Mouse (Mus musculus): ENCODE data around the gene Ckmt1. TPM values are rescaled to one million over a fixed set of nuclear protein-coding genes. Genes with fewer than 3 reads are reported as not detected.
A peak's percentile ranks its signal among the peaks of the same experiment; 100 is the strongest.

Gene Ckmt1
- polyA plus RNA-seq (2015; fragmentation: Nextera tagmentation; extraction: Ambion mirVana) = 99.5 and 107 TPM in 2 replicates

GRCm38 (mm10) chr2:121357494-121357893, at the start of gene Ckmt1:
TSS of gene Ckmt1 (plus strand) at chr2:121357714.
- peaks cover 25% of the 10 kb centered on the region for H3K4me1 ChIP-seq (replicated peaks)
- WGBS = 67% methylated on average over 5 of the region's 5 CpGs
- H3K27me3 ChIP-seq = no peaks in the 10 kb centered on the region

GRCm38 (mm10) chr2:121308997-121309416, 48.5 kb upstream of the Ckmt1 start:
- Histone ChIP-seq H3K9ac (no peak overlapping the region), H3K36me3 (peaks cover 50% of the 10 kb centered on the region), H3K4me1 (replicated peaks) (no peaks in the 10 kb centered on the region), H3K4me3 (no peak overlapping the region), H3K4me2 (0 out of 2 replicates have a peak overlapping the region, but pooled peaks have one; percentile 17), H3K27me3 (no peaks in the 10 kb centered on the region), H3K9me3 (no peaks in the 10 kb centered on the region), H3K27ac (replicated peaks) (no peak overlapping the region)
- ATAC-seq (ENCODE audit: low FRiP score, low read depth) = no peak
- WGBS = 54% methylated on average over 5 of the region's 5 CpGs

More at GRCm38 (mm10) chr2:121357494-121357893, at the start of gene Ckmt1:
- Histone ChIP-seq H3K36me3 (no peaks in the 10 kb centered on the region), H3K4me2 (peak within 1 kb of the TSS; percentile 61), H3K9ac (peak within 1 kb of the TSS; percentile 71), H3K4me3 (peak within 1 kb of the TSS; percentile 47), H3K9me3 (no peaks in the 10 kb centered on the region), H3K27ac (replicated peaks) (peak within 1 kb of the TSS; percentile 85)
- no peak for ATAC-seq (ENCODE audit: low FRiP score, low read depth)

GRCm38 (mm10) chr2:121316278-121316677, 41.2 kb upstream of the Ckmt1 start:
- Histone ChIP-seq H3K9ac (no peak overlapping the region), H3K36me3 (peaks cover 48% of the 10 kb centered on the region), H3K4me3 (no peak overlapping the region), H3K4me1 (replicated peaks) (no peaks in the 10 kb centered on the region), H3K9me3 (no peaks in the 10 kb centered on the region), H3K4me2 (no peak overlapping the region), H3K27ac (replicated peaks) (no peak overlapping the region), H3K27me3 (no peaks in the 10 kb centered on the region)
- WGBS = 81% methylated on average over 8 of the region's 8 CpGs
- no peak for ATAC-seq (ENCODE audit: low FRiP score, low read depth)

GRCm38 (mm10) chr2:121323041-121323440, 34.5 kb upstream of the Ckmt1 start:
- no peak overlapping the region for H3K27ac ChIP-seq (replicated peaks)
- H3K4me3 ChIP-seq = no peak overlapping the region
- no peaks in the 10 kb centered on the region for H3K4me1 ChIP-seq (replicated peaks)
- no peaks in the 10 kb centered on the region for H3K9me3 ChIP-seq
- H3K27me3 ChIP-seq = no peaks in the 10 kb centered on the region
- WGBS = 95% methylated on average over 10 of the region's 10 CpGs
- H3K9ac ChIP-seq = no peak overlapping the region
- H3K36me3 ChIP-seq = peaks cover 37% of the 10 kb centered on the region
- no peak for ATAC-seq (ENCODE audit: low FRiP score, low read depth)
- H3K4me2 ChIP-seq = no peak overlapping the region

- Histone ChIP-seq H3K9me3 (no peaks in the 10 kb centered on the region), H3K9ac (no peak overlapping the region), H3K4me3 (no peak overlapping the region), H3K27me3 (no peaks in the 10 kb centered on the region), H3K4me2 (no peak overlapping the region), H3K27ac (replicated peaks) (no peak overlapping the region), H3K36me3 (peaks cover 30% of the 10 kb centered on the region), H3K4me1 (replicated peaks) (no peaks in the 10 kb centered on the region)
- 85% methylated on average over 10 of the region's 10 CpGs for WGBS
- no peak for ATAC-seq (ENCODE audit: low FRiP score, low read depth)
Measured at GRCm38 (mm10) chr2:121323693-121324470, 33.6 kb upstream of the Ckmt1 start.

GRCm38 (mm10) chr2:121329492-121329891, 28.0 kb upstream of the Ckmt1 start:
- no peak overlapping the region for H3K9ac ChIP-seq
- H3K36me3 ChIP-seq = peaks cover 35% of the 10 kb centered on the region
- no peak overlapping the region for H3K27ac ChIP-seq (replicated peaks)
- H3K4me3 ChIP-seq = no peak overlapping the region
- 92% methylated on average over 2 of the region's 2 CpGs for WGBS
- H3K4me2 ChIP-seq = no peak overlapping the region
- H3K4me1 ChIP-seq (replicated peaks) = no peaks in the 10 kb centered on the region
- ATAC-seq (ENCODE audit: low FRiP score, low read depth) = no peak
- no peaks in the 10 kb centered on the region for H3K27me3 ChIP-seq
- no peaks in the 10 kb centered on the region for H3K9me3 ChIP-seq

- no peak overlapping the region for H3K27ac ChIP-seq (replicated peaks)
- H3K4me3 ChIP-seq = no peak overlapping the region
- peaks cover 42% of the 10 kb centered on the region for H3K36me3 ChIP-seq
- ATAC-seq (ENCODE audit: low FRiP score, low read depth) = no peak
- no peaks in the 10 kb centered on the region for H3K27me3 ChIP-seq
- H3K4me2 ChIP-seq = no peak overlapping the region
- no peak overlapping the region for H3K9ac ChIP-seq
- H3K4me1 ChIP-seq (replicated peaks) = no peaks in the 10 kb centered on the region
- no peaks in the 10 kb centered on the region for H3K9me3 ChIP-seq
Measured at GRCm38 (mm10) chr2:121339057-121339456, 18.5 kb upstream of the Ckmt1 start.

GRCm38 (mm10) chr2:121353156-121353555, 4.4 kb upstream of the Ckmt1 start:
- no peak for ATAC-seq (ENCODE audit: low FRiP score, low read depth)

GRCm38 (mm10) chr2:121354378-121354777, 3.1 kb upstream of the Ckmt1 start:
- 2% methylated on average over 6 of the region's 6 CpGs for WGBS
- H3K9ac ChIP-seq = peak overlapping the region; percentile 85

More at GRCm38 (mm10) chr2:121353156-121353555, 4.4 kb upstream of the Ckmt1 start:
- Histone ChIP-seq H3K27ac (replicated peaks) (no peak overlapping the region), H3K4me3 (no peak overlapping the region), H3K36me3 (peaks cover 10% of the 10 kb centered on the region), H3K4me1 (replicated peaks) (peaks cover 19% of the 10 kb centered on the region), H3K9ac (no peak overlapping the region), H3K27me3 (no peaks in the 10 kb centered on the region), H3K9me3 (no peaks in the 10 kb centered on the region), H3K4me2 (no peak overlapping the region)
- WGBS = 60% methylated on average over 8 of the region's 8 CpGs

GRCm38 (mm10) chr2:121354820-121355592, 2.5 kb upstream of the Ckmt1 start, which contains the start of gene Ppip5k1:
TSS of gene Ppip5k1 (minus strand) at chr2:121355396.
- H3K27ac ChIP-seq (replicated peaks) = peak within 1 kb of the TSS; percentile 88

More at GRCm38 (mm10) chr2:121354378-121354777, 3.1 kb upstream of the Ckmt1 start:
- H3K4me1 ChIP-seq (replicated peaks) = peaks cover 23% of the 10 kb centered on the region
- peak overlapping the region; percentile 88 for H3K27ac ChIP-seq (replicated peaks)
- no peaks in the 10 kb centered on the region for H3K9me3 ChIP-seq
- peaks cover 8% of the 10 kb centered on the region for H3K36me3 ChIP-seq
- peak overlapping the region; percentile 80 for H3K4me2 ChIP-seq
- ATAC-seq (ENCODE audit: low FRiP score, low read depth) = no peak
- H3K4me3 ChIP-seq = peak overlapping the region; percentile 77
- H3K27me3 ChIP-seq = no peaks in the 10 kb centered on the region

GRCm38 (mm10) chr2:121357961-121358360, 447 bp downstream of the Ckmt1 start:
- Histone ChIP-seq H3K27me3 (no peaks in the 10 kb centered on the region), H3K4me3 (peak overlapping the region; percentile 47), H3K4me2 (peak overlapping the region; percentile 61), H3K4me1 (replicated peaks) (peaks cover 25% of the 10 kb centered on the region), H3K36me3 (no peaks in the 10 kb centered on the region), H3K9me3 (no peaks in the 10 kb centered on the region), H3K9ac (peak overlapping the region; percentile 71), H3K27ac (replicated peaks) (peak overlapping the region; percentile 85)
- no peak for ATAC-seq (ENCODE audit: low FRiP score, low read depth)
- WGBS = 4% methylated on average over 4 of the region's 4 CpGs

More at GRCm38 (mm10) chr2:121354820-121355592, 2.5 kb upstream of the Ckmt1 start, which contains the start of gene Ppip5k1:
- peaks cover 2% of the 10 kb centered on the region for H3K36me3 ChIP-seq
- peak within 1 kb of the TSS; percentile 80 for H3K4me2 ChIP-seq
- no peaks in the 10 kb centered on the region for H3K9me3 ChIP-seq
- H3K4me3 ChIP-seq = peak within 1 kb of the TSS; percentile 77
- under 1% methylated on average over 57 of the region's 58 CpGs for WGBS
- ATAC-seq (ENCODE audit: low FRiP score, low read depth) = peak; percentile 96
- peaks cover 25% of the 10 kb centered on the region for H3K4me1 ChIP-seq (replicated peaks)
- H3K27me3 ChIP-seq = no peaks in the 10 kb centered on the region
- H3K9ac ChIP-seq = peak within 1 kb of the TSS; percentile 85

- H3K36me3 ChIP-seq = no peaks in the 10 kb centered on the region
- H3K4me1 ChIP-seq (replicated peaks) = peaks cover 25% of the 10 kb centered on the region
- H3K27ac ChIP-seq (replicated peaks) = peak overlapping the region; percentile 85
- WGBS = under 1% methylated on average over 16 of the region's 16 CpGs
- peak overlapping the region; percentile 47 for H3K4me3 ChIP-seq
- peak overlapping the region; percentile 71 for H3K9ac ChIP-seq
- H3K27me3 ChIP-seq = no peaks in the 10 kb centered on the region
- peak; percentile 83 for ATAC-seq (ENCODE audit: low FRiP score, low read depth)
- H3K4me2 ChIP-seq = peak overlapping the region; percentile 61
- H3K9me3 ChIP-seq = no peaks in the 10 kb centered on the region
Measured at GRCm38 (mm10) chr2:121358381-121358780, 867 bp downstream of the Ckmt1 start.

Data from hindbrain, embryonic 15.5 days (tissue).